Mouse (Mus musculus): ENCODE data around the gene Ak2. TPM values are rescaled to one million over a fixed set of nuclear protein-coding genes. Genes with fewer than 3 reads are reported as not detected.

Gene Ak2
- polyA plus RNA-seq, 1 experiment from 2014 or later: 136 TPM

GRCm38 (mm10) chr4:129018788-129019435 lies 27.2 kb downstream of the Ak2 start:
- ATAC-seq (ENCODE audit: low FRiP score, low read depth): no peak
- no peak overlapping the region for H3K4me3 ChIP-seq
- H3K9ac ChIP-seq (replicated peaks): no peak overlapping the region
- no peaks in the 10 kb centered on the region for H3K36me3 ChIP-seq
- H3K27ac ChIP-seq (replicated peaks): no peak overlapping the region
- H3K27me3 ChIP-seq: no peaks in the 10 kb centered on the region
- WGBS: 88% methylated on average over 9 of the region's 9 CpGs
- H3K9me3 ChIP-seq: no peaks in the 10 kb centered on the region
- H3K4me1 ChIP-seq: peaks cover 9% of the 10 kb centered on the region; the same call in 1 of the 2 replicates
- H3K4me2 ChIP-seq (replicated peaks): no peak overlapping the region

GRCm38 (mm10) chr4:129019788-129020187 lies 28.0 kb downstream of the Ak2 start:
- no peak for ATAC-seq (ENCODE audit: low FRiP score, low read depth)
- no peaks in the 10 kb centered on the region for H3K27me3 ChIP-seq
- H3K4me3 ChIP-seq: no peak overlapping the region
- peaks cover 9% of the 10 kb centered on the region; the same call in 1 of the 2 replicates for H3K4me1 ChIP-seq
- no peak overlapping the region for H3K4me2 ChIP-seq (replicated peaks)
- no peaks in the 10 kb centered on the region for H3K9me3 ChIP-seq
- H3K27ac ChIP-seq (replicated peaks): no peak overlapping the region
- WGBS: 85% methylated on average over 9 of the region's 9 CpGs
- no peak overlapping the region for H3K9ac ChIP-seq (replicated peaks)
- no peaks in the 10 kb centered on the region for H3K36me3 ChIP-seq

GRCm38 (mm10) chr4:129020454-129020853 lies 28.7 kb downstream of the Ak2 start:
- H3K4me3 ChIP-seq: no peak overlapping the region
- no peaks in the 10 kb centered on the region for H3K36me3 ChIP-seq
- peaks cover 9% of the 10 kb centered on the region; the same call in 1 of the 2 replicates for H3K4me1 ChIP-seq
- no peak overlapping the region; the same call in 1 of the 2 replicates for H3K9ac ChIP-seq (replicated peaks)
- no peak overlapping the region for H3K27ac ChIP-seq (replicated peaks)
- WGBS: 66% methylated on average over 6 of the region's 6 CpGs
- ATAC-seq (ENCODE audit: low FRiP score, low read depth): no peak
- no peak overlapping the region for H3K4me2 ChIP-seq (replicated peaks)
- H3K27me3 ChIP-seq: no peaks in the 10 kb centered on the region
- H3K9me3 ChIP-seq: no peaks in the 10 kb centered on the region

- 95% methylated on average over 3 of the region's 3 CpGs for whole genome bisulfite sequencing
- H3K4me3 ChIP-seq: no peak overlapping the region
- peaks cover 4% of the 10 kb centered on the region; the same call in 1 of the 2 replicates for H3K4me1 ChIP-seq
- H3K36me3 ChIP-seq: no peaks in the 10 kb centered on the region
- ATAC-seq (ENCODE audit: low FRiP score, low read depth): no peak
- H3K9ac ChIP-seq (replicated peaks): no peak overlapping the region
- H3K27ac ChIP-seq (replicated peaks): no peak overlapping the region
- H3K9me3 ChIP-seq: no peaks in the 10 kb centered on the region
- H3K4me2 ChIP-seq (replicated peaks): no peak overlapping the region
- H3K27me3 ChIP-seq: no peaks in the 10 kb centered on the region
Observed at GRCm38 (mm10) chr4:129021426-129021825, 29.7 kb downstream of the Ak2 start.

GRCm38 (mm10) chr4:129021886-129022285 lies 30.1 kb downstream of the Ak2 start:
- Histone ChIP-seq H3K27ac (replicated peaks) (no peak overlapping the region), H3K4me2 (replicated peaks) (no peak overlapping the region), H3K4me3 (no peak overlapping the region), H3K4me1 (0 out of 2 replicates have a peak, but pooled peaks cover 4% of the 10 kb centered on the region), H3K9ac (replicated peaks) (no peak overlapping the region), H3K36me3 (no peaks in the 10 kb centered on the region), H3K27me3 (no peaks in the 10 kb centered on the region), H3K9me3 (no peaks in the 10 kb centered on the region)
- no peak for ATAC-seq (ENCODE audit: low FRiP score, low read depth)
- WGBS: 77% methylated on average over 4 of the region's 4 CpGs

- H3K27me3 ChIP-seq: no peaks in the 10 kb centered on the region
- 0 out of 2 replicates have a peak, but pooled peaks cover 4% of the 10 kb centered on the region for H3K4me1 ChIP-seq
- H3K9ac ChIP-seq (replicated peaks): no peak overlapping the region
- H3K4me3 ChIP-seq: no peak overlapping the region
- 82% methylated on average over 6 of the region's 6 CpGs for WGBS
- no peak overlapping the region for H3K27ac ChIP-seq (replicated peaks)
- no peak for ATAC-seq (ENCODE audit: low FRiP score, low read depth)
- H3K9me3 ChIP-seq: no peaks in the 10 kb centered on the region
- H3K4me2 ChIP-seq (replicated peaks): no peak overlapping the region
- no peaks in the 10 kb centered on the region for H3K36me3 ChIP-seq
Observed at GRCm38 (mm10) chr4:129023884-129024283, 32.1 kb downstream of the Ak2 start.

GRCm38 (mm10) chr4:129024775-129025174 lies 33.0 kb downstream of the Ak2 start:
- no peak for ATAC-seq (ENCODE audit: low FRiP score, low read depth)
- H3K27ac ChIP-seq (replicated peaks): no peak overlapping the region
- H3K4me1 ChIP-seq: 0 out of 2 replicates have a peak, but pooled peaks cover 4% of the 10 kb centered on the region
- H3K9me3 ChIP-seq: no peaks in the 10 kb centered on the region
- H3K36me3 ChIP-seq: no peaks in the 10 kb centered on the region
- no peak overlapping the region for H3K4me2 ChIP-seq (replicated peaks)
- WGBS: 73% methylated on average over 6 of the region's 6 CpGs
- H3K27me3 ChIP-seq: no peaks in the 10 kb centered on the region
- no peak overlapping the region for H3K9ac ChIP-seq (replicated peaks)
- H3K4me3 ChIP-seq: no peak overlapping the region

GRCm38 (mm10) chr4:129025707-129026106 lies 33.9 kb downstream of the Ak2 start:
- Histone ChIP-seq H3K9me3 (no peaks in the 10 kb centered on the region), H3K9ac (replicated peaks) (no peak overlapping the region), H3K4me3 (no peak overlapping the region), H3K4me2 (replicated peaks) (no peak overlapping the region), H3K27ac (replicated peaks) (no peak overlapping the region), H3K36me3 (no peaks in the 10 kb centered on the region), H3K27me3 (no peaks in the 10 kb centered on the region), H3K4me1 (no peaks in the 10 kb centered on the region)
- no peak for ATAC-seq (ENCODE audit: low FRiP score, low read depth)
- 95% methylated on average over 3 of the region's 3 CpGs for WGBS

GRCm38 (mm10) chr4:129030746-129031145 lies 39.0 kb downstream of the Ak2 start:
- H3K9me3 ChIP-seq: no peaks in the 10 kb centered on the region
- H3K36me3 ChIP-seq: no peaks in the 10 kb centered on the region
- H3K4me3 ChIP-seq: no peak overlapping the region
- H3K9ac ChIP-seq (replicated peaks): no peak overlapping the region
- no peak overlapping the region for H3K4me2 ChIP-seq (replicated peaks)
- no peaks in the 10 kb centered on the region for H3K4me1 ChIP-seq
- WGBS: 74% methylated on average over 4 of the region's 4 CpGs
- ATAC-seq (ENCODE audit: low FRiP score, low read depth): no peak
- no peak overlapping the region for H3K27ac ChIP-seq (replicated peaks)
- 0 out of 2 replicates have a peak, but pooled peaks cover 6% of the 10 kb centered on the region for H3K27me3 ChIP-seq

- Histone ChIP-seq H3K27ac (replicated peaks) (no peak overlapping the region), H3K4me3 (no peak overlapping the region), H3K4me1 (no peaks in the 10 kb centered on the region), H3K27me3 (0 out of 2 replicates have a peak, but pooled peaks cover 9% of the 10 kb centered on the region), H3K36me3 (no peaks in the 10 kb centered on the region), H3K4me2 (replicated peaks) (no peak overlapping the region), H3K9ac (replicated peaks) (no peak overlapping the region), H3K9me3 (no peaks in the 10 kb centered on the region)
- ATAC-seq (ENCODE audit: low FRiP score, low read depth): no peak
- 78% methylated on average over 8 of the region's 8 CpGs for WGBS
Observed at GRCm38 (mm10) chr4:129031408-129031965, 39.7 kb downstream of the Ak2 start.

- no peak overlapping the region for H3K4me3 ChIP-seq
- H3K36me3 ChIP-seq: no peaks in the 10 kb centered on the region
- no peaks in the 10 kb centered on the region for H3K9me3 ChIP-seq
- no peak overlapping the region for H3K4me2 ChIP-seq (replicated peaks)
- no peaks in the 10 kb centered on the region for H3K4me1 ChIP-seq
- WGBS: 79% methylated on average over 11 of the region's 11 CpGs
- H3K27me3 ChIP-seq: 0 out of 2 replicates have a peak, but pooled peaks cover 9% of the 10 kb centered on the region
- H3K9ac ChIP-seq (replicated peaks): no peak overlapping the region
- no peak for ATAC-seq (ENCODE audit: low FRiP score, low read depth)
- H3K27ac ChIP-seq (replicated peaks): no peak overlapping the region
Observed at GRCm38 (mm10) chr4:129032133-129032962, 40.6 kb downstream of the Ak2 start.
